Mouse (Mus musculus) liver, adult 2 months (tissue): Measurements from ENCODE around the gene Trappc10.

Source experiments
- CTCF ChIP-seq: fragments of 200-500 bp; IDR thresholded peaks from 2 replicates; pipeline ENCODE4 v1.5.1; 2011; ENCODE audit warnings: low read depth, low read length, control low read depth
- POLR2A ChIP-seq: fragments of 200-500 bp; IDR thresholded peaks from 2 replicates; pipeline ENCODE4 v1.6.1; 2011; ENCODE audit warnings: low read length, control low read depth; ENCODE audit not compliant: insufficient read depth; ENCODE audit errors: extremely low read depth

- TF ChIP-seq CTCF (no peak), POLR2A (no peak)
These were observed 16.4 kb downstream of the Trappc10 start for GRCm38 (mm10) chr10:78227875-78228559.
